Mouse (Mus musculus) heart, postnatal 0 days (tissue): ENCODE measurements around the gene Hils1.

Experiments
- CTCF ChIP-seq: IDR thresholded peaks from 2 replicates; pipeline ENCODE4 v1.5.1; 2016; ENCODE audit warnings: antibody characterized with exemption, control low read depth, low read depth
- EP300 ChIP-seq: IDR thresholded peaks from 2 replicates; pipeline ENCODE4 v1.6.1; 2016; ENCODE audit warnings: antibody characterized with exemption, low read depth

GRCm38 (mm10) chr11:94952169-94952568 is 15.2 kb upstream of the Hils1 start:
- TF ChIP-seq EP300 (no peak), CTCF (no peak)
